Mouse (Mus musculus) G1E-ER4 (cell line): Measurements from ENCODE around the gene Rsph3a. TPM values are rescaled to one million over a fixed set of nuclear protein-coding genes. Genes with fewer than 3 reads are reported as not detected.

Experiments used
- GATA1 ChIP-seq: IDR thresholded peaks from one replicate; pipeline ENCODE4 v1.8.0; 2012; ENCODE audit warnings: low read length, inconsistent platforms
- polyA plus RNA-seq: library from polyadenylated mRNA; stranded (reverse); fragments of >175 nt; gene quantifications from 2 replicates; pipeline ENCODE4 v1.2.3, GENCODE M21; 2012

Gene Rsph3a
- polyA plus RNA-seq, 1 experiment = 10.2 TPM

DNA sequence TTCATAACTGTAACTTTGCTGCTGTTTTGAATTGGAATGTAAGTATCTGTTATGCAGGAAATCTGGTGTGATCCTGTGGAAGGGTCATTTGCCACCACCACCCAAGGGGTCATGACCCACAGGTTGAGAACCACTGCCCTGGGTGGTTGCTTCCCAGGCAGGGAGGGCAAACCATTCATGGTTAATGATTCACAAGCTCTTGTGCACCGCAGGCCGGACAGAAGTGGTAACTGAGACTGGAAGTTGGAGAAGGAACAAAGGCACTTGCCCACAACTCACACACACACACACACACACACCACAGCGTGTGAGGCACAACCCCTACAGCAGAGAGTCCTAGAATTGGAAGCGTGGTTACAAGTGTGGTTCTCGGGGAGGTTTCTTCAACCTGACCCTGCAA lies 22.9 kb upstream of the Rsph3a start:
- no peak for TF ChIP-seq GATA1

DNA sequence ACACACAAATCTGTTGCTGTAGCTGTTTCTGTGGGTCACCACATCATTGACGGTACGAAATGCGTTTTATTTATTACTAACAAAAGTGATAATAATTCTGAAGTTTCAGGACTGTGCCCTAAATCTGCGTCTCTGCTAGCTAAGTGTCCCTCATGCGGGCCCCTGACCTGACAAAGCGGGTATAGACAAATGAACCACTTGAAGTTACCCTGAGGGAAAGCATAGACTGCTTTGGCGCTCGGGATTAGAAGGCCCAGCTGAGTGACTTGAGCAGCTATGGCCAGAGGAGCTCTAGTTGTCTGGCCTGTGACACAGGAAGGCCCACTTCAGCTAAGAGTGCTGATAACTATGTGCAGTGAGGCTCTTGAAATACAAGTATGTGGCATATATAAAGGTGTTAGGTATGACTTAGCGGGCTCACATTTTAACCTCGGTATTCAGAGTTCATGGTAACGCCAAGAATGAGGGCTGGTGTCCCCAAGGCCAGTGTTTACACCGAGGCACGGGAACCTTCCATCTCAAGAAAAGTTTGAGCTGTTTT lies 21.2 kb upstream of the Rsph3a start:
- no peak for TF ChIP-seq GATA1

DNA sequence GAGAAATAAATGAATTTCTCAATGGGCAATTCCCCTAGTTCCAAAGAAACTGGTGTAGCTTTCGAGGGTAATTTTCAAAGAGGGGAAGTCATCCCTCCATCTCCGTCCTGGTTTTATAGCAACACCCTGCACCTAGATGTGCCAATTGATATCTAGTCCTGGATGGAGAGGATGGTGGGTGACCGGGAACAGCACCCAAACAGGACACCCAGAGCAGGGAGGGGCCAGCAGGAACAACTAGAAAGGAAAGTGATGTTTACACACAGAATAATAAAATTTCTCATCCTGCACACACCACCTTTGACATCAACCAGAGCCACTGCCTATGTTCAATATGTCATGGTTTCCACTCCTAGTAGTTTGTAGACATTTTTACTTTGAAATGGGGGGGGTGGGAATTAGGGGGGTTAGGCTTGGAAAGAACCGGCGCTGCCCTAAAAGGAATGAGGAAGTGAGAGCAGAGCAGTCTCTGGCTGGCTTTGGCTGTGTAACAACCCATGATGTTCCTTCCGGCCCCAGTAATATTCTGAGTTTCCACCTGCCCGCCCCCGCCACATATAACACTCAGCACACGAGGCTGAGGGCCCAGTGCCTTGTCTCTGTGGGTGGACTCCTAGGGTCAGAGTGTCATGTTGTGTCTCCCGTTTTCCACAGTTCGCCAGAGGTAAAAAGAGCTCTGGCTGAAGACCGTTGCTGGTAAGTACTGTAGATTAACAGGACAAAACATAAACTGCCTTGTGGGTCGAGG lies 19.8 kb upstream of the Rsph3a start, which contains the start of gene Tagap:
Gene Tagap, plus strand, starts transcription at position 588 of the 748 bp plus-strand sequence.
- TF ChIP-seq GATA1 = no peak

DNA sequence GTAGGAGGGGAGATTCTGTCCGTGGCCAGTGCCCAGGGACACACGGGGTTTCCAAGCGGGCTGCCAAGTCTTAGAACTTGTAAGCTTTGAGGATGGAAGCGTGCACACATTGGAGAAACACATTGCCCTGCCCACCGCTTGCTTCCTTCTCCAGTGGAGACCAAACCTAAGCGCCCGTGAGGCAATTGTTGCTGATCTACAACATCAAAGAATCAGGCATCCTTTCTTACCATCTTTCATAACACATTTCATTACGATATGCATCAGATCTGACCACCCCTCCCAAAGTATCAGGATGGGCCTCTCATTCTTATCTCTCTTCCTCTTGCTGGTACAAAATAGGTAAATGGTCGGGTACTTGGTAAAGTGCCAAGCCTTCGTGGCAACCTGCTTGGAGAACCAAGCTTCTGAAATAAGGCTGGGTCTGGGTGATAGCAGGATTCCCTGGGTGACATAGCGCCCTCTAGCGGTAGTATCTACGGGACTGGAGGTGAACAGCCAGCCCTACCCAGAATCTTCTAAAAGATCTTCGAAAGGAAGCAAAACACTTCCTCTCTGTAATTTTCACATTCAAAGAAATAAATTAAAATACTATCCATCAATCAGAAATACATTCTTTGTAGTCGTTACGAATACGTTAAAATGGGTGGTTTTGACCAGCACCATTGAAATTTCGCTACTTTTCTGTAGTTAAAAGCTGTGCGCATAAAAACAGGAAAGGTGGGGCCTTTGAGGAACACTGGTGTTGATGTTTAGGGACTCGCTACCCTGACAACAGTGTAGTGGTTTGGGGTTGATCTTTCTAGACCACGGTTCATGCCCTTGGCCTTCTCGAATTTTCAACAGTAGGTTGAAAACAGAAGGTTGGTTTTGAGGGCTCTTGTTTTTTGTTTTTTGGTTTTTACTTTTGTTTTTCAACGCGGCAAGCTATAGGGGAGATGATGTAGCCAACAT lies 17.6 kb upstream of the Rsph3a start:
- TF ChIP-seq GATA1 = no peak

DNA sequence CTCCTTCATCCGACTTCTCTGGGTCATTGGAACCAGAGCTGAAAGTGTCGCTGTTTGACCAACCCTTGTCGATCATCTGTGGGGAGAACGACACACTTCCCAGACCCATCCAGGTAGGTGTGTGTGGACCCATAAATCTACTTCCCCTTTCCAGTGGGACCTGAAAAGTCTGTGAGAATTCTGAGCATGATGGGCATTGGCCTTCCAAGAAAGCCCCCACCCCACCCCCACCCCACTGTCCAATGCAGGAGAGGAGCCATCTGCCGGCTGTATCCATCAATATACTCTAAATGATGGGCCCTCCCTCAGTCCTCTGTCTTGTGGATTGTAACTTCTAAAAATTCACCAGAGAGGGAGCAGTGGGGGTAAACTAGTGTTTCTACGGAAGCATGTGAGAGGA lies 16.8 kb upstream of the Rsph3a start:
- TF ChIP-seq GATA1 = no peak

DNA sequence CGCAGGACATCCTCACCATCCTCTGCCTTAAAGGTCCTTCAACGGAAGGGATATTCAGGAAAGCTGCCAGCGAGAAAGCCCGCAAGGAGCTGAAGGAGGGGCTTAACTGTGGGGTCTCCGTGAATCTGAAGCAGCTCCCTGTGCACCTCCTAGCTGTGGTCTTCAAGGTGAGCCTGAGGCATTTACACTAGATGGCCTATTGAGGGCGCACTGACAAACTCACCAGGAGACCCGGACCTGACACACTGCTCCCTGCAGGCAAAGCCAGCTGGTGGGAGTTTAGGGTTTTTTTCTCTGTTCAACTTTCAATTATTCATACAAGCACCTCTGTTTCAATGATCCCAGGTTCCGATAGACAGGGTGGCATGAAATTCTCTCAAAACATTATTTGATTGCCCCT lies 16.1 kb upstream of the Rsph3a start:
- TF ChIP-seq GATA1 = no peak

DNA sequence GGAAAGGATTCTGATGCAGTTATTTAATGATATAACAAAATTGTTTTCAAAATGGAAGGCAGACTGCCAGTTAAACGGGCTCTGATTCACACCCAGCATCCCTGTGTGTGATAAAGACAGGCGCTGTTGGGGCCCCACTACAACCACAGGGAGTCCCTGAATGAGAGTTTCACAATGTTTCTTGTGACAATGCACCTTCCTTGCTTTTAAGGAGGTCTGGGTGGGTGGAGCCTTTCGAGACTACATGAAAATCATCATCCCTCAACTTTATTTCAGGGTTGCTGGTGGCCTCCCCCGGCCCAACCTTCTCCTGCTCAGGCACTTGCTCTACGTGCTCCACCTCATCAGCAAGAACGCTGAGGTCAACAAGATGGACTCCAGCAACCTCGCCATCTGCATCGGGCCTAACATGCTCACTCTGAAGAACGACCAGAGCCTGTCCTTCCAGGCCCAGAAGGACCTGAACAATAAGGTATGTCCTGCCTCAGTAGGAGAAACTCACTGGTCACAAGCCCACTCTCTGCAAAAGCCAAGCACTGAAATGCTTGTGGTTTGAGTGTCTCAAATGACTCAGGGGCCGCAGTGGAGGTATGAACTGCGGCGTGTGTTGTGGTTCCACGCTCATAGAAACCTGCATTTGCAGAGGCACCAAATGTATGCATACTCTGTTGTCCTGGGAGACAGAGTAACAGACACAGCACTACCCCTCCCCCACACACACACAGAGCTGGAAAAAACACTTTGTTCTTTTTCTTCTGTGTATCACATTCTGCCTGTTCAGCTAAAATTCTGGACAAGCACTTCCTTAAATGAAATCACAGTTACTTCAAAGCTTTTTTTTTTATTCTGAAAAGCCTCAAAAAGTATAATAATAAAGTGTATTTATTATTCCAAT lies 14.1 kb upstream of the Rsph3a start:
- TF ChIP-seq GATA1 = no peak

DNA sequence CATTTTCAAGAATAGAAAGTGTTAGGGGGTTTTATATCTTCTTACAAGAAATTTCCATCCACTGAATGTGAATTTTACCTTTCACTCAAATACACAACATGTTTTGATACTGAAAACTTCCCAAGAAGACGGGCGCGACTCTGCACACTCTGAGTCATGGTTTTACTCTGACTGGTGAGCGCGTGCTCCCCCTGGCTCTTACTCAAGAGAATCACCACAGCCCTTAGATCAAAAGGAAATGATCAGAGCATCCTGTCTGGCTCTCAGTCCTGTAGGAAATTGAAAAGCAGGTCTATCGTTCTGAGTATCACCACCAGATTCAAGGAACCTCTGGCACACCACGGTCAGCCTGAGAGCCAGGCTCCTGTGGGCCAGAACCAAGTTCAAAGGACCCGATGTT lies 5.8 kb upstream of the Rsph3a start:
- TF ChIP-seq GATA1 = no peak

DNA sequence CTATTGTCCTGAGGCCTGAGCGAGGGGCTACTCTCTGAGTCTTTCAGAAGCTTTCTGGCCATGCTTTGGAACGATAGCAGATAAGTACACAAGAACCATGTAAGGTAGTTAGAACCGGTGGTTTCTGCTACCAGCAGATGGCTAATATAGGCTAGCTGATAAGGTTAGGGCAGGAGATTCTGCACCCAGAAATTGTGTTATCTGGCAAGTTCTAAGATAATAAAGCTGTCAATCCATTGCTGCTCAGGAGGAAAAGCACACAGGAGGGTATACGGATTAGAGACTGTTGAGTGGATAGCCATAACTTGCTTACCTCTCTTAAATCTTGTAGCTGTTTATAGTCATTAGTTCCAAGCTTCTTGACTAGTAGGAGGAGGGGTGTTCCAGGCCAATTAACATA lies 17.9 kb downstream of the Rsph3a start:
- peak; percentile 71 for TF ChIP-seq GATA1

Other genes starting within 250 kb of the Rsph3a start
- gene Fndc1, start 118.3 kb upstream of the Rsph3a start, polyA plus RNA-seq = not detected in 2 replicates
- gene Tagap, start 19.6 kb upstream of the Rsph3a start, polyA plus RNA-seq = 0.37 TPM in 2 replicates
- not detected in 2 replicates for gene Gm49673, start 202.2 kb downstream of the Rsph3a start, polyA plus RNA-seq
- gene Rnaset2a, start 202.5 kb downstream of the Rsph3a start, polyA plus RNA-seq = 26.7 and 33.1 TPM in 2 replicates
- gene Fgfr1op, start 219.9 kb downstream of the Rsph3a start, polyA plus RNA-seq = 7.1 and 16.5 TPM in 2 replicates